Mouse (Mus musculus): ENCODE data around the gene Clip2.

GRCm38 (mm10) chr5:134456503-134456962 lies 95.7 kb downstream of the Clip2 start, which contains the start of gene Gtf2ird1:
- TF ChIP-seq POLR2A (IDR thresholded peaks at IDR 0.05; ENCODE audit: control insufficient read depth, extremely low read depth, insufficient read depth, low read length, poor library complexity) = no peak
- TF ChIP-seq CTCF (IDR thresholded peaks at IDR 0.05; ENCODE audit: borderline replicate concordance, control insufficient read depth, extremely low read depth, insufficient read depth, low read length, poor library complexity) = no peak
